Mouse (Mus musculus) gastrocnemius, postnatal 10 days (tissue): ENCODE results near the gene Sdc1. TPM values are rescaled to one million over a fixed set of nuclear protein-coding genes. Genes with fewer than 3 reads are reported as not detected.

Experiments
- DNase-seq: peaks from one replicate; pipeline ENCODE4 v3.0.0; 2021; ENCODE audit warnings: mixed read lengths
- total RNA-seq, 2 experiments: library from RNA; stranded (reverse); gene quantifications; 2 replicates each; pipeline ENCODE4 v1.2.3; 2021

Sdc1 gene
- total RNA-seq, 2 experiments from 2014 or later, result 15.2 to 20.3 TPM

- DNase-seq, result peak; percentile 33
Observed at GRCm38 (mm10) chr12:8824995-8825703, 54.0 kb downstream of the Sdc1 start.

GRCm38 (mm10) chr12:8827014-8827715 lies 56.0 kb downstream of the Sdc1 start:
- no peak for DNase-seq

- no peak for DNase-seq
Observed at GRCm38 (mm10) chr12:8829032-8829660, 58.0 kb downstream of the Sdc1 start.

GRCm38 (mm10) chr12:8829661-8830040 lies 58.5 kb downstream of the Sdc1 start:
- DNase-seq, result no peak

- DNase-seq, result no peak
Observed at GRCm38 (mm10) chr12:8830967-8831635, 60.0 kb downstream of the Sdc1 start.

GRCm38 (mm10) chr12:8831710-8832109 lies 60.6 kb downstream of the Sdc1 start:
- no peak for DNase-seq

- no peak for DNase-seq
Observed at GRCm38 (mm10) chr12:8840782-8841325, 69.7 kb downstream of the Sdc1 start.

GRCm38 (mm10) chr12:8842725-8843124 lies 71.6 kb downstream of the Sdc1 start:
- DNase-seq, result no peak

Other genes starting within 250 kb of the Sdc1 start
- not detected for gene Slc7a15, start 172.3 kb upstream of the Sdc1 start, total RNA-seq
- gene Pum2, start 97.2 kb upstream of the Sdc1 start, total RNA-seq, result 10 to 100 TPM; 80.7 to 98.1 TPM
- 100 to 1,000 TPM; 408 to 423 TPM for gene Laptm4a, start 150.3 kb downstream of the Sdc1 start, total RNA-seq
- under 1 TPM; 0.54 to 0.92 TPM for gene Matn3, start 176.6 kb downstream of the Sdc1 start, total RNA-seq
- 10 to 100 TPM; 10.7 to 13.9 TPM for gene Wdr35, start 202.6 kb downstream of the Sdc1 start, total RNA-seq